Mouse (Mus musculus) forebrain, postnatal 0 days (tissue): Measurements from ENCODE around the gene Rassf4. TPM values are rescaled to one million over a fixed set of nuclear protein-coding genes. Genes with fewer than 3 reads are reported as not detected.
A peak's percentile ranks its signal among the peaks of the same experiment; 100 is the strongest.
"Not testable (repeated sequence)": the region's sequence is repeated elsewhere in the genome, so short reads cannot be mapped to it uniquely, and the experiment has no call there.

Source experiments
- ATAC-seq: fragments of 200-750 bp; cut with Nextera tagmentation; 2 replicates; pipeline ENCODE4 v1.8.0; 2017; ENCODE audit warnings: mild to moderate bottlenecking, moderate library complexity
- DNase-seq: peaks from one replicate; pipeline ENCODE4 v3.0.0-alpha.2; 2015
- H3K27ac ChIP-seq: fragments of 300-500 bp; sonication (generic); 2 replicates; pipeline ENCODE4 v1.5.1; 2014; ENCODE audit warnings: low read depth, mild to moderate bottlenecking, antibody characterized with exemption, low read length, moderate library complexity, mixed read lengths
- H3K27me3 ChIP-seq: fragments of 300-500 bp; sonication (generic); 2 replicates; pipeline ENCODE4 v1.6.1; 2014; ENCODE audit warnings: mild to moderate bottlenecking, low read length, mixed read lengths; ENCODE audit not compliant: insufficient read depth
- H3K36me3 ChIP-seq: fragments of 300-500 bp; sonication (generic); 2 replicates; pipeline ENCODE4 v1.6.1; 2014; ENCODE audit warnings: mild to moderate bottlenecking, moderate library complexity; ENCODE audit not compliant: insufficient read depth
- H3K4me1 ChIP-seq: fragments of 300-500 bp; sonication (generic); 2 replicates; pipeline ENCODE4 v1.6.1; 2014; ENCODE audit warnings: antibody characterized with exemption; ENCODE audit not compliant: insufficient read depth
- H3K4me2 ChIP-seq: fragments of 300-500 bp; sonication (generic); 2 replicates; pipeline ENCODE4 v1.6.1; 2014; ENCODE audit warnings: low read depth, mild to moderate bottlenecking, moderate library complexity
- H3K4me3 ChIP-seq: fragments of 300-500 bp; sonication (generic); 2 replicates; pipeline ENCODE4 v1.5.1; 2014; ENCODE audit warnings: low read depth, low read length, mixed read lengths
- H3K9ac ChIP-seq: fragments of 300-500 bp; sonication (generic); 2 replicates; pipeline ENCODE4 v1.6.1; 2014; ENCODE audit warnings: mild to moderate bottlenecking
- H3K9me3 ChIP-seq: fragments of 300-500 bp; sonication (generic); 2 replicates; pipeline ENCODE4 v1.6.1; 2016; ENCODE audit warnings: low read length
- CTCF ChIP-seq: sonication (generic); IDR thresholded peaks from 2 replicates; pipeline ENCODE4 v1.5.1; 2016; ENCODE audit warnings: antibody characterized with exemption, control low read depth, low read depth
- WGBS: fragments of 180-500 bp; shearing (Covaris S2); extraction: QIAGEN DNeasy Blood & Tissue Kit; methylation state at CpG from one replicate; pipeline ENCODE4 v1.1.7; 2014; 5-methylcytosine and 5-hydroxymethylcytosine counted together
- polyA plus RNA-seq: library from polyadenylated mRNA; unstranded; fragments of >200 nt; fragmentation: Nextera tagmentation; extraction: Ambion mirVana; gene quantifications from 2 replicates; pipeline ENCODE4 v1.2.1, GENCODE M21; 2015
- total RNA-seq: library from RNA; depleted of rRNA; stranded (reverse); fragments of >200 nt; gene quantifications from 2 replicates; pipeline ENCODE4 v1.2.3, GENCODE M21; 2014

Rassf4 gene
- total and polyA plus RNA-seq, 2 experiments from 2014 or later = 2.8 to 6.5 TPM

DNA sequence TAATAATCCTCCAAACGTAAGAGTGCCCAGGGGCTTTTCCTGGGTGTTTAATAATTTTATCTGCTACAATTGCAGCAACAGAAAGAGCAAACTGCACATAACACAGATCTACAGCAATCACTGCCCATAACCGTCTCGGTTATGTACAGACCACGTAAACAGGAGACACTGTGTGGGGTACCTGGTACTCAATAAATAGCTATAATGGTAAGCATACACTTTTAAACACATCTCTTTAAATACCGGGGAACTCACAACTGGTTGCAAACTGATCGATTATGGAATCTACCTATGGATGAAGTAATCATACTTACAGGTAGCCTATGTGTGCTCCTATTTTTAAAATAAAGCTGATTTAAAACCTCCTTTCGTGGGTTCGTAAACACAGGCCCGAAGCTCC is 45.7 kb downstream of the Rassf4 start:
- DNase-seq (no peak), ATAC-seq (0 out of 2 replicates have a peak, but pooled peaks have one; percentile 1)
- Histone ChIP-seq H3K4me3 (peak overlapping the region; percentile 88), H3K9ac (peak overlapping the region; percentile 99), H3K9me3 (no peaks in the 10 kb centered on the region), H3K27me3 (no peaks in the 10 kb centered on the region), H3K27ac (peak overlapping the region; percentile 98), H3K4me1 (peaks cover 3% of the 10 kb centered on the region; the same call in 1 of the 2 replicates), H3K36me3 (peaks cover 17% of the 10 kb centered on the region), H3K4me2 (peak overlapping the region; percentile 61)
- WGBS = 7% methylated on average over 9 of the region's 9 CpGs
- no peak for TF ChIP-seq CTCF

DNA sequence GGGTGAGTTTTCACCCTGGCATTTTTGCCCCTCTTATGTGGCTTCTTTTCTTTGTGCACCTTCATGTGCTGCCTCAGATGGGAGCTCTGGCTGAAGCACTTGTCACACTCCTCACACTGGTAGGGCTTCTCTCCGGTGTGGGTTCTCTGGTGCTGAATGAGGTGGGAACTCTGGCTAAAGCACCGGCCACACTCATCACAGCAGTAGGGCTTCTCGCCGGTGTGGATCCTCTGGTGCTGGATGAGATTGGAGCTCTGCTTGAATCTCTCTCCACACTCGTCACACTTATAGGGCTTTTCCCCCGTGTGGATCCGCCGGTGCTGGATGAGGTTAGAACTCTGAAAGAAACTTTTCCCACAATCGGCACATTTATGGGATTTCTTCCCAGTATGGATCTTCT is 47.3 kb downstream of the Rassf4 start:
- H3K9me3 ChIP-seq, H3K9ac ChIP-seq, ATAC-seq, H3K27ac ChIP-seq, DNase-seq, H3K27me3 ChIP-seq, H3K4me3 ChIP-seq, H3K4me2 ChIP-seq, H3K4me1 ChIP-seq: not testable (repeated sequence)
- WGBS = 96% methylated on average over 9 of the region's 9 CpGs
- H3K36me3 ChIP-seq = peaks cover 17% of the 10 kb centered on the region

DNA sequence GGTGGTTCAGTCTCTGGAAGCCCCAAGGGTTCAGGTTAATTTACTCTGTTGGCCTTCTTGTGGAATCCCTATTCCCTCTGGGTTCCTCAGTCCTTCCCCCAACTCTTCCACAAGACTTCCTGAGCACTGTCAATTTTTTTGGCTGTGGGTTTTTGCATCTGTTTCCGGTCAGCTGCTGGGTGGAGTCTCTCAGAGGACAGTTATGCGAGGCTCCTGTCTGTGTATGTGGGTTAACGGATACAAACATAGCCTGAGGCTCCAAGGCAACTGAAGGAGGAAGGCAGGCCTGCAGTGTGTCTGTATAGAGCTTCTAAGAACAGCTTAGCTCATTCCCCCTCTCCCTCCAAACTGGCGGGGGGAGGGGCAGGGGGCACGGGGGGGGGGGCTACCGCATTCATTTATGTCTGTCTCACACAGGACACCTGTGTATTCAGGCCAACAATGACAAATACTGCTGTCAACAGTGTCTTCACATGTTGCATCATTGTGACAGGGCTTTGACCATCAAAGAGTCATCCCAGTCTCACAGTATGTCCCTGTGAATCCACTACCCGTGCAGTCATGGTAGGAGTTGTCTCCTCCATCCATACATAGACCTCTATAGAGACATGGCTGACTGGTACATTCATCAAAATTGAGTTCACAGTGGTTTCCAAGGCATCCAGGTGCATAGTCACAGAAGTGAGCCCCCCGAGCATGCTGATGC is 52.3 kb downstream of the Rassf4 start:
- no peak for TF ChIP-seq CTCF
- Histone ChIP-seq H3K27me3 (no peaks in the 10 kb centered on the region), H3K36me3 (peaks cover 17% of the 10 kb centered on the region), H3K9me3 (no peaks in the 10 kb centered on the region), H3K4me2 (no peak overlapping the region), H3K9ac (no peak overlapping the region), H3K4me1 (no peaks in the 10 kb centered on the region), H3K27ac (no peak overlapping the region), H3K4me3 (no peak overlapping the region)
- ATAC-seq (no peak), DNase-seq (no peak)
- 71% methylated on average over 7 of the region's 8 CpGs for WGBS

DNA sequence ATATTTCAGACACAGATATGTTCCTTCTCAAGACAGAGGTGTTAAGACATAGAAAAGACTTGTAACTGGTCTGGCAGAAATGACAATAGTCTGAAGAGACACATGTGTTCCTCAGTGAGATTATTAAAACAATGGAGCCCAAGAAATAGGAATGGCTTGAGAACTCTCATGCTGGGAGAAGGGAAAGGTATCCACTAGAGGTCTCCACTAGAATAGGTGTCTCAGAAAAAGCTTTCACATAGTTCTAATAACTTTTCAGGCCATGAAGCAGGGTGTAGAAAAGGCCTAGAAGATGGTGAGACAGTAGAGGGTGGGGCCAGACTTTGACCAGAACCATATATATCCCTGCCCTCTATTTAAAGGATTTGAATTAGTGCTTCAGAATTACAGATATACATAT is 55.7 kb downstream of the Rassf4 start:
- DNase-seq (no peak), ATAC-seq (no peak)
- Histone ChIP-seq H3K4me3 (no peak overlapping the region), H3K27me3 (no peaks in the 10 kb centered on the region), H3K4me2 (no peak overlapping the region), H3K36me3 (no peaks in the 10 kb centered on the region), H3K9me3 (no peaks in the 10 kb centered on the region), H3K27ac (no peak overlapping the region), H3K4me1 (no peaks in the 10 kb centered on the region), H3K9ac (no peak overlapping the region)
- TF ChIP-seq CTCF = 0 out of 2 replicates have a peak, but pooled peaks have one; percentile 3

DNA sequence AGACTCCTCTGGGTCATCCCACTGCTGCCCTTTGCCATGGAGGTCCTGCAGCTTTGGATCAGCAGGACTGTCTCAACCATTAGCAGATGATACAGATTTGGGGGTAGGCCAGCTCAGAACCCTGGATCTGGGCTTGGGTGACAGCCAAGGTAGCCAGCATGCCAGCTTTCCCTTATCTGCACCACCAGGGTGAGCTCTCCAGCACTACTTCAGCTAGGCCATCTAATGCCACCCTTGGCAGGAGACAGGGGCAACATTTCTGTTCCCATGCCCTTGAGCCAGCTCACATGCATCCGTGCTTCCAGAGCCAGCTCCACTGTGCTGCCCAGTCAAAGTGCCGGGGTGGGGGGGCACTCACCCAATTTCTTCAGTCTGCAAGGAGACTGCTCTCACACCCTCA is 58.0 kb downstream of the Rassf4 start:
- H3K27ac ChIP-seq = no peak overlapping the region
- TF ChIP-seq CTCF = no peak
- H3K4me3 ChIP-seq = no peak overlapping the region
- no peaks in the 10 kb centered on the region for H3K9me3 ChIP-seq
- no peaks in the 10 kb centered on the region for H3K4me1 ChIP-seq
- DNase-seq (no peak), ATAC-seq (no peak)
- WGBS = 86% methylated on average over 2 of the region's 2 CpGs
- H3K4me2 ChIP-seq = no peak overlapping the region
- H3K27me3 ChIP-seq = no peaks in the 10 kb centered on the region
- H3K36me3 ChIP-seq = no peaks in the 10 kb centered on the region
- no peak overlapping the region for H3K9ac ChIP-seq

DNA sequence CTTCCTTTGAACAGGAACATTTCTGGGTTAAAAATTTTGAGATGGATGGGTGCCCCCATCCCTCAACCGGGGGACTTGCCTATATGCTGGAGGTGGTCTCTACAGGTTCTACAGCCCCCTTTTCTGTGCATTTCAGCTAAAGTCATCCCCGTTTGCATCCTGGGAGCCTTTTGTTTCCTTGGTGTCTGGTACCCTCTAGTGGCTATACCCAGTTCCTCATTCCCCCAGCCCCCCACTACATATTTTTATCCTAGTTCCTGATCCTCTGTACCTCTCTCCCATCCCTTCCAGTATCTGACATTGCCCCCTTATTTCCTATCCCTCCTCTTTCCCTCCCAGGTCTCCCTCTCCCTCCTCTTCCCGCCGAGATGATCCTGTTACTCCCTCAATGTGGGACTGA is 66.5 kb downstream of the Rassf4 start:
- peak; percentile 39 for TF ChIP-seq CTCF
- no peak for ATAC-seq
- H3K4me3 ChIP-seq = no peak overlapping the region
- no peak overlapping the region for H3K27ac ChIP-seq
- no peaks in the 10 kb centered on the region for H3K9me3 ChIP-seq
- no peaks in the 10 kb centered on the region for H3K27me3 ChIP-seq
- H3K9ac ChIP-seq = no peak overlapping the region
- DNase-seq = no peak
- 42% methylated on average over 4 of the region's 4 CpGs for WGBS
- no peaks in the 10 kb centered on the region for H3K36me3 ChIP-seq
- no peaks in the 10 kb centered on the region for H3K4me1 ChIP-seq
- no peak overlapping the region for H3K4me2 ChIP-seq

DNA sequence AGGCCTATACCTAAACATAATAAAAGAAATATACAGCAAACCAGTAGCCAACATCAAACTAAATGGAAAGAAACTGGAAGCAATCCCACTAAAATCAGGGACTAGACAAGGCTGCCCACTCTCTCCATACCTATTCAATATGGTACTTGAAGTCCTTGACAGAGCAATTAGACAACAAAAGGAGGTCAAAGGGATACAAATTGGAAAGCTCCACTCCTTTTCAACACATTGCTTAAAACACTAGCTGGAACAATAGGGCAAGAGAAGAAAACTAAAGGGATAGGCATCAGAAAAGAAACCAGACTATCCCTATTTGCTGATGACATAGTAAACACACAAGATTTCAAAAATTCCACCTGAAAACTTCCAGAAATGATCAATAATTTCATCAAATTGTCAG is 72.8 kb downstream of the Rassf4 start:
- not testable (repeated sequence) for H3K4me1 ChIP-seq, DNase-seq, H3K36me3 ChIP-seq, H3K27me3 ChIP-seq, H3K4me2 ChIP-seq, ATAC-seq, H3K9me3 ChIP-seq, H3K4me3 ChIP-seq, H3K27ac ChIP-seq, H3K9ac ChIP-seq
